Mouse (Mus musculus): ENCODE measurements around the gene Hoxa7. TPM values are rescaled to one million over a fixed set of nuclear protein-coding genes. Genes with fewer than 3 reads are reported as not detected.

The Hoxa7 gene
- total RNA-seq (2021) = not detected

GRCm38 (mm10) chr6:52221337-52221992 is at the start of gene Hoxa7:
Gene Hoxa7, minus strand, starts transcription at chr6:52221854.
- peak; percentile 83 for DNase-seq
- intact Hi-C loops (cut with DNase I) = loop anchor here (5.0 kb wide), 2 partner anchors 639 to 1049 kb away; no protein-coding TSS in a partner anchor

- intact Hi-C loops (cut with DNase I) = loop anchor here (5.0 to 10.0 kb wide), 4 partner anchors 304 to 644 kb away; no protein-coding TSS in a partner anchor
- DNase-seq = peak; percentile 61
Observed at GRCm38 (mm10) chr6:52270494-52271480, 49.1 kb upstream of the Hoxa7 start.

- intact Hi-C loops (cut with DNase I) = no loop called here
- DNase-seq = no peak
Observed at GRCm38 (mm10) chr6:52268756-52269155, 47.1 kb upstream of the Hoxa7 start.

GRCm38 (mm10) chr6:52268341-52268740 is 46.7 kb upstream of the Hoxa7 start:
- intact Hi-C loops (cut with DNase I) = no loop called here
- no peak for DNase-seq

GRCm38 (mm10) chr6:52267691-52268090 is 46.0 kb upstream of the Hoxa7 start:
- intact Hi-C loops (cut with DNase I) = no loop called here
- no peak for DNase-seq

GRCm38 (mm10) chr6:52267221-52267620 is 45.6 kb upstream of the Hoxa7 start:
- intact Hi-C loops (cut with DNase I) = no loop called here

GRCm38 (mm10) chr6:52266666-52266985 is 45.0 kb upstream of the Hoxa7 start:
- intact Hi-C loops (cut with DNase I) = no loop called here
- DNase-seq = no peak

More at GRCm38 (mm10) chr6:52267221-52267620, 45.6 kb upstream of the Hoxa7 start:
- no peak for DNase-seq

GRCm38 (mm10) chr6:52265913-52266665 is 44.4 kb upstream of the Hoxa7 start:
- no peak for DNase-seq
- intact Hi-C loops (cut with DNase I) = no loop called here

GRCm38 (mm10) chr6:52265306-52265912 is 43.8 kb upstream of the Hoxa7 start:
- no peak for DNase-seq
- intact Hi-C loops (cut with DNase I) = no loop called here

- intact Hi-C loops (cut with DNase I) = no loop called here
- no peak for DNase-seq
Observed at GRCm38 (mm10) chr6:52264106-52264790, 42.6 kb upstream of the Hoxa7 start.

- no peak for DNase-seq
- intact Hi-C loops (cut with DNase I) = no loop called here
Observed at GRCm38 (mm10) chr6:52263321-52263585, 41.6 kb upstream of the Hoxa7 start.

GRCm38 (mm10) chr6:52262463-52263320 is 41.0 kb upstream of the Hoxa7 start:
- intact Hi-C loops (cut with DNase I) = no loop called here

GRCm38 (mm10) chr6:52261751-52262462 is 40.3 kb upstream of the Hoxa7 start:
- intact Hi-C loops (cut with DNase I) = no loop called here
- no peak for DNase-seq

More at GRCm38 (mm10) chr6:52262463-52263320, 41.0 kb upstream of the Hoxa7 start:
- no peak for DNase-seq

GRCm38 (mm10) chr6:52260654-52261575 is 39.3 kb upstream of the Hoxa7 start, which contains the start of gene Hoxa13:
Gene Hoxa13, minus strand, starts transcription at chr6:52260880.
- DNase-seq = no peak
- intact Hi-C loops (cut with DNase I) = no loop called here

GRCm38 (mm10) chr6:52259811-52260261 is 38.2 kb upstream of the Hoxa7 start:
- no peak for DNase-seq

GRCm38 (mm10) chr6:52259081-52259790 is 37.6 kb upstream of the Hoxa7 start:
- no peak for DNase-seq
- intact Hi-C loops (cut with DNase I) = no loop called here

More at GRCm38 (mm10) chr6:52259811-52260261, 38.2 kb upstream of the Hoxa7 start:
- intact Hi-C loops (cut with DNase I) = no loop called here

- intact Hi-C loops (cut with DNase I) = no loop called here
- peak; percentile 87 for DNase-seq
Observed at GRCm38 (mm10) chr6:52256956-52257355, 35.3 kb upstream of the Hoxa7 start.

Measured in left cerebral cortex, postnatal 4 days (tissue).